Mouse (Mus musculus): ENCODE measurements at regions not wholly inside any gene's neighbourhood (a gene's known extent, or its start where the extent isn't known, plus 50 kb on each side); places are given as distances from the start of the nearest gene placed in this dataset.

GRCm38 (mm10) chr2:178668451-178668850 is 238.1 kb downstream of the Cdh26 start:
- Histone ChIP-seq H3K79me2 (ENCODE audit: control insufficient read depth, insufficient read depth, low read length) (no peaks in the 10 kb centered on the region), H3K4me3 (ENCODE audit: insufficient read depth, low read depth, low read length) (no peak overlapping the region), H3K27ac (replicated peaks; ENCODE audit: insufficient read depth, low read depth, low read length) (no peak overlapping the region), H3K9ac (ENCODE audit: low read depth, low read length) (no peak overlapping the region), H3K27me3 (ENCODE audit: control insufficient read depth, insufficient read depth, low read length) (no peaks in the 10 kb centered on the region), H3K4me1 (ENCODE audit: control insufficient read depth, insufficient read depth, low read length) (no peaks in the 10 kb centered on the region), H3K36me3 (ENCODE audit: control insufficient read depth, insufficient read depth, low read length) (no peaks in the 10 kb centered on the region)
- no peak for DNase-seq (ENCODE audit: extremely low read depth, low read depth, low spot score)
- TF ChIP-seq POLR2A (IDR thresholded peaks at IDR 0.05; ENCODE audit: extremely low read depth, insufficient read depth, low read length) (no peak), CTCF (IDR thresholded peaks at IDR 0.05; ENCODE audit: low read depth, low read length) (peak; percentile 63)
- WGBS = 16% methylated on average over 2 of the region's 2 CpGs

DNA sequence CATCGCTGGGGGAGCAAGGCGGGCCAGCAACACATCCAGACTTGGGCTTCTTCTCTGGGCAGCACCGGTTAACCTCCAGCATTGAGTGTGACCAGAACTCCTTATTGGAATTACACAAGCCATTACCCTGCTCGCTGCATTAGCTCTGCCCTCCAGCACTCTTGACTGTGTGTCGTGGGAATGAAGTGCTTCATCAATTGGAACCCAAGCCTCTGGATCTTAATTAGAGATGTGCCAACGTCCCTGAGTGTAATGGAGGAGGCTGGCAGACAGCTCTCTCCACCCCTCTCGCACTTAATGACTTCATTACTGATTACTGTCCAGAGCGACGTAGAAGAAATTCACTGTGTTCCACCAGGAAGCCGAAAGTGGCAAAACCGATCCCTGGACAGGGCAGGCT is 240.6 kb downstream of the Cdh26 start:
- no peak for DNase-seq (ENCODE audit: extremely low read depth, low read depth, low spot score)
- no peaks in the 10 kb centered on the region for H3K4me1 ChIP-seq (ENCODE audit: control insufficient read depth, insufficient read depth, low read length)
- no peaks in the 10 kb centered on the region for H3K79me2 ChIP-seq (ENCODE audit: control insufficient read depth, insufficient read depth, low read length)
- 92% methylated on average over 11 of the region's 11 CpGs for WGBS
- TF ChIP-seq CTCF (IDR thresholded peaks at IDR 0.05; ENCODE audit: low read depth, low read length) = no peak
- TF ChIP-seq POLR2A (IDR thresholded peaks at IDR 0.05; ENCODE audit: extremely low read depth, insufficient read depth, low read length) = no peak
- H3K9ac ChIP-seq (ENCODE audit: low read depth, low read length) = no peak overlapping the region
- no peak overlapping the region for H3K27ac ChIP-seq (replicated peaks; ENCODE audit: insufficient read depth, low read depth, low read length)
- H3K4me3 ChIP-seq (ENCODE audit: insufficient read depth, low read depth, low read length) = no peak overlapping the region
- H3K27me3 ChIP-seq (ENCODE audit: control insufficient read depth, insufficient read depth, low read length) = no peaks in the 10 kb centered on the region
- H3K36me3 ChIP-seq (ENCODE audit: control insufficient read depth, insufficient read depth, low read length) = no peaks in the 10 kb centered on the region

GRCm38 (mm10) chr2:178673621-178674020 is 243.3 kb downstream of the Cdh26 start:
- no peaks in the 10 kb centered on the region for H3K79me2 ChIP-seq (ENCODE audit: control insufficient read depth, insufficient read depth, low read length)
- H3K36me3 ChIP-seq (ENCODE audit: control insufficient read depth, insufficient read depth, low read length) = no peaks in the 10 kb centered on the region
- H3K9ac ChIP-seq (ENCODE audit: low read depth, low read length) = no peak overlapping the region
- TF ChIP-seq POLR2A (IDR thresholded peaks at IDR 0.05; ENCODE audit: extremely low read depth, insufficient read depth, low read length) (no peak), CTCF (IDR thresholded peaks at IDR 0.05; ENCODE audit: low read depth, low read length) (no peak)
- no peak for DNase-seq (ENCODE audit: extremely low read depth, low read depth, low spot score)
- H3K27me3 ChIP-seq (ENCODE audit: control insufficient read depth, insufficient read depth, low read length) = no peaks in the 10 kb centered on the region
- no peak overlapping the region for H3K27ac ChIP-seq (replicated peaks; ENCODE audit: insufficient read depth, low read depth, low read length)
- peaks cover 8% of the 10 kb centered on the region; the same call in 1 of the 2 replicates for H3K4me1 ChIP-seq (ENCODE audit: control insufficient read depth, insufficient read depth, low read length)
- no peak overlapping the region for H3K4me3 ChIP-seq (ENCODE audit: insufficient read depth, low read depth, low read length)
- WGBS = 88% methylated on average over 4 of the region's 4 CpGs

DNA sequence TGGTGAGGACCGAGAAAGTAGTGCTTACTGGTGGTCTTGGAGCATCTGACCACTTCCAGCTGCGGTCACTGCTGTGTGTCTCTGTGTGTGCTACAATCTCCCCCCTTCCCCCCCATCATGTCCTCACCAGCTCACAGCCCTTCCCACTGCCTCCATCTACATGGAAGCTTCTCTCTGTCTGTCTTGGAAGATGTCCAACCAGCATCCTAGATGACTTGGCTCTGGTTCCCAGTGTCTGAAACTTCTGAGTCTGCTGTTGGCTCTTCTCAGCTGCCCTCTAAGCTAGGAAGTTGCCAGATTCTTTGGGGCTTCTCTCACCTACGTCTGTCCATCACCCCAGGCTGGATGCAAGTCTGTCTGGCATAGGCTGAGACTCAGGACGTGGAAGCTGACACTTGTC is 244.3 kb downstream of the Cdh26 start:
- no peaks in the 10 kb centered on the region for H3K36me3 ChIP-seq (ENCODE audit: control insufficient read depth, insufficient read depth, low read length)
- peak; percentile 15 for DNase-seq (ENCODE audit: extremely low read depth, low read depth, low spot score)
- no peak overlapping the region for H3K9ac ChIP-seq (ENCODE audit: low read depth, low read length)
- TF ChIP-seq CTCF (IDR thresholded peaks at IDR 0.05; ENCODE audit: low read depth, low read length) (no peak), POLR2A (IDR thresholded peaks at IDR 0.05; ENCODE audit: extremely low read depth, insufficient read depth, low read length) (no peak)
- 76% methylated on average over 4 of the region's 4 CpGs for WGBS
- H3K79me2 ChIP-seq (ENCODE audit: control insufficient read depth, insufficient read depth, low read length) = no peaks in the 10 kb centered on the region
- H3K27me3 ChIP-seq (ENCODE audit: control insufficient read depth, insufficient read depth, low read length) = no peaks in the 10 kb centered on the region
- H3K4me3 ChIP-seq (ENCODE audit: insufficient read depth, low read depth, low read length) = no peak overlapping the region
- H3K4me1 ChIP-seq (ENCODE audit: control insufficient read depth, insufficient read depth, low read length) = peaks cover 8% of the 10 kb centered on the region; the same call in 1 of the 2 replicates
- no peak overlapping the region for H3K27ac ChIP-seq (replicated peaks; ENCODE audit: insufficient read depth, low read depth, low read length)

DNA sequence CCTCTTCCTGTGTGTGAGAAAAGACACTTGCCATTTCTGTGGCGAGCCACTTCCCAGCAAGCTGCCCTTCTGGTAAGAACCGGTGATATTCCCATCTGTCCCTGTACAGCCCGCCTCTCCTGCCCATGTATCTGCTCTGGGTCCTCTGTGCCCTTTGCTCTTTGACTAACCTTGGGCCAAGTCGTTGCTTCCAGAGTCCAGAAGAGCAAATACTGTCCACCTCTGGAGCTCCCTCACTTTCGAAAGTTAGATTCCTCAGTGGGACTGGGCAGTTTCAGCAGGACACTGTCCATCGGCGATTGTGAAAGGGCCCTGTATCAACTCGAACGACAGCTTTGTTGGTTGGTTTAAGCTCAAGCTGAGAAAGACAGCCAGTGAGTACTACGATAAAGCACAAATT is 246.6 kb downstream of the Cdh26 start:
- Histone ChIP-seq H3K9ac (ENCODE audit: low read depth, low read length) (no peak overlapping the region), H3K4me3 (ENCODE audit: insufficient read depth, low read depth, low read length) (no peak overlapping the region), H3K27ac (replicated peaks; ENCODE audit: insufficient read depth, low read depth, low read length) (peak overlapping the region; percentile 64), H3K27me3 (ENCODE audit: control insufficient read depth, insufficient read depth, low read length) (no peaks in the 10 kb centered on the region), H3K79me2 (ENCODE audit: control insufficient read depth, insufficient read depth, low read length) (no peaks in the 10 kb centered on the region), H3K36me3 (ENCODE audit: control insufficient read depth, insufficient read depth, low read length) (no peaks in the 10 kb centered on the region), H3K4me1 (ENCODE audit: control insufficient read depth, insufficient read depth, low read length) (peaks cover 8% of the 10 kb centered on the region; the same call in 1 of the 2 replicates)
- WGBS = 22% methylated on average over 10 of the region's 10 CpGs
- DNase-seq (ENCODE audit: extremely low read depth, low read depth, low spot score) = peak; percentile 91
- no peak for TF ChIP-seq POLR2A (IDR thresholded peaks at IDR 0.05; ENCODE audit: extremely low read depth, insufficient read depth, low read length)
- TF ChIP-seq CTCF (IDR thresholded peaks at IDR 0.05; ENCODE audit: low read depth, low read length) = no peak

GRCm38 (mm10) chr2:178680368-178680767 is 250.0 kb downstream of the Cdh26 start:
- Histone ChIP-seq H3K27me3 (ENCODE audit: control insufficient read depth, insufficient read depth, low read length) (no peaks in the 10 kb centered on the region), H3K9ac (ENCODE audit: low read depth, low read length) (no peak overlapping the region), H3K79me2 (ENCODE audit: control insufficient read depth, insufficient read depth, low read length) (no peaks in the 10 kb centered on the region), H3K4me3 (ENCODE audit: insufficient read depth, low read depth, low read length) (no peak overlapping the region), H3K4me1 (ENCODE audit: control insufficient read depth, insufficient read depth, low read length) (peaks cover 10% of the 10 kb centered on the region; the same call in 1 of the 2 replicates), H3K27ac (replicated peaks; ENCODE audit: insufficient read depth, low read depth, low read length) (no peak overlapping the region), H3K36me3 (ENCODE audit: control insufficient read depth, insufficient read depth, low read length) (no peaks in the 10 kb centered on the region)
- 44% methylated on average over 3 of the region's 3 CpGs for WGBS
- TF ChIP-seq POLR2A (IDR thresholded peaks at IDR 0.05; ENCODE audit: extremely low read depth, insufficient read depth, low read length) = no peak
- TF ChIP-seq CTCF (IDR thresholded peaks at IDR 0.05; ENCODE audit: low read depth, low read length) = no peak
- DNase-seq (ENCODE audit: extremely low read depth, low read depth, low spot score) = peak; percentile 26

All from liver, adult 2 months (tissue).